ENCODE assay signal across 8 mouse cellular contexts in genomic region chr7:45801348-45801747, GRCm38 (mm10). TPM values are rescaled to one million over a fixed set of nuclear protein-coding genes. Genes with fewer than 3 reads are reported as not detected.
DNase-seq lines count a peak whose midpoint lies in the region; ATAC-seq and TF ChIP-seq lines count a peak whose summit lies in the region.

No protein-coding gene starts in this region.

- peak; percentile 17; the same call in 1 of the 2 replicates for ATAC-seq in forebrain, embryonic 12.5 days (ENCODE audit: low FRiP score)
- ATAC-seq in heart, postnatal 0 days (ENCODE audit: insufficient read depth, low read depth), result peak; percentile 67
- ATAC-seq in liver, postnatal 0 days, result peak; percentile 79
- ATAC-seq in neural tube, embryonic 13.5 days (ENCODE audit: low read depth), result peak; percentile 60

- WGBS in forebrain, embryonic 12.5 days, result 5% methylated on average over 12 of the region's 12 CpGs
- 2% methylated on average over 12 of the region's 12 CpGs for WGBS in heart, postnatal 0 days
- under 1% methylated on average over 12 of the region's 12 CpGs for WGBS in large intestine, adult 2 months
- 2% methylated on average over 12 of the region's 12 CpGs for WGBS in liver, postnatal 0 days (ENCODE audit: insufficient replicate concordance)
- WGBS in neural tube, embryonic 13.5 days, result 2% methylated on average over 12 of the region's 12 CpGs

- H3K36me3 ChIP-seq in forebrain, embryonic 12.5 days (replicated peaks), result peaks cover 39% of the 10 kb centered on the region
- peaks cover 2% of the 10 kb centered on the region; the same call in 1 of the 2 replicates for H3K36me3 ChIP-seq in heart, postnatal 0 days (replicated peaks; ENCODE audit: control insufficient read depth, insufficient read depth, low read length)
- H3K36me3 ChIP-seq in liver, postnatal 0 days (replicated peaks; ENCODE audit: insufficient read depth, low read length), result no peaks in the 10 kb centered on the region
- peaks cover 75% of the 10 kb centered on the region for H3K36me3 ChIP-seq in neural tube, embryonic 13.5 days

- H3K4me3 ChIP-seq in forebrain, embryonic 12.5 days (replicated peaks), result no peak overlapping the region
- peak overlapping the region; percentile 30 for H3K4me3 ChIP-seq in heart, postnatal 0 days (ENCODE audit: low read depth, low read length)
- peak overlapping the region; percentile 32; the same call in 1 of the 2 replicates for H3K4me3 ChIP-seq in liver, postnatal 0 days (ENCODE audit: low read depth, low read length)
- H3K4me3 ChIP-seq in neural tube, embryonic 13.5 days, result no peak overlapping the region

- peak; percentile 100 for TF ChIP-seq CTCF in heart, postnatal 0 days (IDR thresholded peaks at IDR 0.05; ENCODE audit: low read depth)
- peak; percentile 100 for TF ChIP-seq CTCF in liver, postnatal 0 days (IDR thresholded peaks at IDR 0.05; ENCODE audit: low read depth)

- TF ChIP-seq EP300 in heart, postnatal 0 days (IDR thresholded peaks at IDR 0.05; ENCODE audit: low read depth), result no peak
- no peak for TF ChIP-seq EP300 in liver, postnatal 0 days (IDR thresholded peaks at IDR 0.05; ENCODE audit: low read depth)

- H3K9ac ChIP-seq in forebrain, embryonic 12.5 days, result no peak overlapping the region
- H3K9ac ChIP-seq in heart, postnatal 0 days (replicated peaks; ENCODE audit: low read depth, low read length), result no peak overlapping the region
- H3K9ac ChIP-seq in liver, postnatal 0 days (replicated peaks), result peak overlapping the region; percentile 30; the same call in 1 of the 2 replicates
- no peak overlapping the region for H3K9ac ChIP-seq in neural tube, embryonic 13.5 days

- H3K27ac ChIP-seq in forebrain, embryonic 12.5 days, result peak overlapping the region; percentile 42; the same call in 1 of the 2 replicates
- H3K27ac ChIP-seq in heart, postnatal 0 days (ENCODE audit: low read depth), result no peak overlapping the region
- H3K27ac ChIP-seq in liver, postnatal 0 days (ENCODE audit: low read depth), result no peak overlapping the region
- no peak overlapping the region for H3K27ac ChIP-seq in neural tube, embryonic 13.5 days (replicated peaks)

- H3K9me3 ChIP-seq in forebrain, embryonic 12.5 days, result no peaks in the 10 kb centered on the region
- H3K9me3 ChIP-seq in heart, postnatal 0 days (replicated peaks; ENCODE audit: control insufficient read depth, low read length), result no peaks in the 10 kb centered on the region
- H3K9me3 ChIP-seq in liver, postnatal 0 days (ENCODE audit: low read length), result no peaks in the 10 kb centered on the region
- H3K9me3 ChIP-seq in neural tube, embryonic 13.5 days, result no peaks in the 10 kb centered on the region

- DNase-seq in ES-CJ7 (ENCODE audit: low read depth, low spot score), result peak; percentile 94
- peak; percentile 90 for DNase-seq in c-Kit-positive CD71-positive TER-119-positive erythroid progenitor cells, embryonic 14.5 days (ENCODE audit: low spot score)
- DNase-seq in heart, postnatal 0 days (ENCODE audit: low spot score), result peak; percentile 85
- peak; percentile 85 for DNase-seq in large intestine, adult 2 months (ENCODE audit: low read depth, low spot score)
- peak; percentile 94 for DNase-seq in liver, postnatal 0 days
- peak; percentile 87 for DNase-seq in telencephalon, adult 2 months (ENCODE audit: low read depth, low spot score)

- H3K4me1 ChIP-seq in forebrain, embryonic 12.5 days, result peaks cover 28% of the 10 kb centered on the region
- peaks cover 7% of the 10 kb centered on the region for H3K4me1 ChIP-seq in heart, postnatal 0 days (ENCODE audit: control insufficient read depth, insufficient read depth)
- H3K4me1 ChIP-seq in liver, postnatal 0 days (ENCODE audit: insufficient read depth), result peaks cover 26% of the 10 kb centered on the region
- H3K4me1 ChIP-seq in neural tube, embryonic 13.5 days (replicated peaks), result peaks cover 30% of the 10 kb centered on the region

- H3K4me2 ChIP-seq in forebrain, embryonic 12.5 days, result no peak overlapping the region
- peak overlapping the region; percentile 49 for H3K4me2 ChIP-seq in heart, postnatal 0 days (ENCODE audit: low read depth, low read length)
- H3K4me2 ChIP-seq in liver, postnatal 0 days (ENCODE audit: low read depth, low read length), result peak overlapping the region; percentile 75
- H3K4me2 ChIP-seq in neural tube, embryonic 13.5 days, result peak overlapping the region; percentile 24

- peaks cover 42% of the 10 kb centered on the region for H3K27me3 ChIP-seq in forebrain, embryonic 12.5 days
- H3K27me3 ChIP-seq in heart, postnatal 0 days (ENCODE audit: control insufficient read depth, insufficient read depth, low read length), result peaks cover 42% of the 10 kb centered on the region
- H3K27me3 ChIP-seq in liver, postnatal 0 days (ENCODE audit: insufficient read depth, low read length), result peaks cover 43% of the 10 kb centered on the region
- H3K27me3 ChIP-seq in neural tube, embryonic 13.5 days, result peaks cover 14% of the 10 kb centered on the region

RNA-seq across cellular contexts. Expression of gene Cyth2, which starts 13.0 kb away (rescaled TPM):
- polyA plus RNA-seq in forebrain, embryonic 12.5 days (2016; fragmentation: Nextera tagmentation; extraction: Ambion mirVana), result 275 and 276 TPM in 2 replicates
- 99.9 and 102 TPM in 2 replicates for total RNA-seq in heart, postnatal 0 days (2014; rRNA removed; ENCODE audit: low replicate concordance)
- 86.5 and 90.0 TPM in 2 replicates for polyA plus RNA-seq in heart, postnatal 0 days (2015; fragmentation: Nextera tagmentation; extraction: Ambion mirVana)
- polyA plus RNA-seq in large intestine, adult 2 months (2012; rRNA removed), result 39.6 and 49.1 TPM in 2 replicates
- polyA plus RNA-seq in liver, postnatal 0 days (2015; fragmentation: Nextera tagmentation; extraction: Ambion mirVana), result 21.4 and 24.2 TPM in 2 replicates
- 292 and 303 TPM in 2 replicates for polyA plus RNA-seq in neural tube, embryonic 13.5 days (2015; fragmentation: Nextera tagmentation; extraction: Ambion mirVana)

RNA-seq across cellular contexts. Expression of gene Sult2b1, which starts 16.9 kb away (rescaled TPM):
- 1.5 and 1.9 TPM in 2 replicates for polyA plus RNA-seq in forebrain, embryonic 12.5 days (2016; fragmentation: Nextera tagmentation; extraction: Ambion mirVana)
- not detected in 2 replicates for total RNA-seq in heart, postnatal 0 days (2014; rRNA removed; ENCODE audit: low replicate concordance)
- 0.23 and 0.27 TPM in 2 replicates for polyA plus RNA-seq in heart, postnatal 0 days (2015; fragmentation: Nextera tagmentation; extraction: Ambion mirVana)
- 210 and 303 TPM in 2 replicates for polyA plus RNA-seq in large intestine, adult 2 months (2012; rRNA removed)
- 0.26 and 0.38 TPM in 2 replicates for polyA plus RNA-seq in liver, postnatal 0 days (2015; fragmentation: Nextera tagmentation; extraction: Ambion mirVana)
- polyA plus RNA-seq in neural tube, embryonic 13.5 days (2015; fragmentation: Nextera tagmentation; extraction: Ambion mirVana), result 4.9 and 5.2 TPM in 2 replicates

RNA-seq across cellular contexts. Expression of gene Lmtk3, which starts 17.8 kb away (rescaled TPM):
- polyA plus RNA-seq in forebrain, embryonic 12.5 days (2016; fragmentation: Nextera tagmentation; extraction: Ambion mirVana), result 10.2 and 10.8 TPM in 2 replicates
- total RNA-seq in heart, postnatal 0 days (2014; rRNA removed; ENCODE audit: low replicate concordance), result 0.31 TPM in 1 of 2 replicates, not detected in the other
- polyA plus RNA-seq in heart, postnatal 0 days (2015; fragmentation: Nextera tagmentation; extraction: Ambion mirVana), result not detected in 2 replicates
- polyA plus RNA-seq in large intestine, adult 2 months (2012; rRNA removed), result 0.73 and 2.1 TPM in 2 replicates
- polyA plus RNA-seq in liver, postnatal 0 days (2015; fragmentation: Nextera tagmentation; extraction: Ambion mirVana), result not detected in 2 replicates
- polyA plus RNA-seq in neural tube, embryonic 13.5 days (2015; fragmentation: Nextera tagmentation; extraction: Ambion mirVana), result 17.2 and 17.4 TPM in 2 replicates

RNA-seq across cellular contexts. Expression of gene Kcnj14, which starts 23.2 kb away (rescaled TPM):
- 0.73 and 0.95 TPM in 2 replicates for polyA plus RNA-seq in forebrain, embryonic 12.5 days (2016; fragmentation: Nextera tagmentation; extraction: Ambion mirVana)
- 0.35 TPM in 1 of 2 replicates, not detected in the other for total RNA-seq in heart, postnatal 0 days (2014; rRNA removed; ENCODE audit: low replicate concordance)
- 0.26 and 0.29 TPM in 2 replicates for polyA plus RNA-seq in heart, postnatal 0 days (2015; fragmentation: Nextera tagmentation; extraction: Ambion mirVana)
- polyA plus RNA-seq in large intestine, adult 2 months (2012; rRNA removed), result 0.33 and 0.48 TPM in 2 replicates
- polyA plus RNA-seq in liver, postnatal 0 days (2015; fragmentation: Nextera tagmentation; extraction: Ambion mirVana), result 0.11 and 0.32 TPM in 2 replicates
- 0.85 and 0.93 TPM in 2 replicates for polyA plus RNA-seq in neural tube, embryonic 13.5 days (2015; fragmentation: Nextera tagmentation; extraction: Ambion mirVana)

RNA-seq across cellular contexts. Expression of gene Grwd1, which starts 29.4 kb away (rescaled TPM):
- polyA plus RNA-seq in forebrain, embryonic 12.5 days (2016; fragmentation: Nextera tagmentation; extraction: Ambion mirVana), result 55.5 and 60.0 TPM in 2 replicates
- total RNA-seq in heart, postnatal 0 days (2014; rRNA removed; ENCODE audit: low replicate concordance), result 26.7 and 28.8 TPM in 2 replicates
- 19.3 and 22.7 TPM in 2 replicates for polyA plus RNA-seq in heart, postnatal 0 days (2015; fragmentation: Nextera tagmentation; extraction: Ambion mirVana)
- polyA plus RNA-seq in large intestine, adult 2 months (2012; rRNA removed), result 15.9 and 17.8 TPM in 2 replicates
- 18.3 and 19.3 TPM in 2 replicates for polyA plus RNA-seq in liver, postnatal 0 days (2015; fragmentation: Nextera tagmentation; extraction: Ambion mirVana)
- polyA plus RNA-seq in neural tube, embryonic 13.5 days (2015; fragmentation: Nextera tagmentation; extraction: Ambion mirVana), result 34.6 and 37.2 TPM in 2 replicates

Comparison
In these comparisons a context has a peak if more than half of its experiments do, and no peak if none do; other contexts are left out.
1. ATAC-seq: peak in every context shown above with its lines; median percentile 79 in liver, postnatal 0 days; 67 in heart, postnatal 0 days; 60 in neural tube, embryonic 13.5 days; 17 in forebrain, embryonic 12.5 days.
2. H3K4me3 ChIP-seq: peak in heart, postnatal 0 days (single experiment) and liver, postnatal 0 days (single experiment); none in forebrain, embryonic 12.5 days (single experiment) and neural tube, embryonic 13.5 days (single experiment).
3. RNA of gene Sult2b1, which starts 16.9 kb away (polyA plus RNA-seq): 210 to 303 TPM in large intestine, adult 2 months; 4.9 to 5.2 TPM in neural tube, embryonic 13.5 days, 1.5 to 1.9 TPM in forebrain, embryonic 12.5 days, 0.26 to 0.38 TPM in liver, postnatal 0 days and 0.23 to 0.27 TPM in heart, postnatal 0 days; every median in the first group is over 10 times any median in the second.
4. Peak in every context shown above with its lines, with median percentiles within 50 percentile points of each other: DNase-seq.